Mouse (Mus musculus): ENCODE measurements around the gene Isl2.

DNA sequence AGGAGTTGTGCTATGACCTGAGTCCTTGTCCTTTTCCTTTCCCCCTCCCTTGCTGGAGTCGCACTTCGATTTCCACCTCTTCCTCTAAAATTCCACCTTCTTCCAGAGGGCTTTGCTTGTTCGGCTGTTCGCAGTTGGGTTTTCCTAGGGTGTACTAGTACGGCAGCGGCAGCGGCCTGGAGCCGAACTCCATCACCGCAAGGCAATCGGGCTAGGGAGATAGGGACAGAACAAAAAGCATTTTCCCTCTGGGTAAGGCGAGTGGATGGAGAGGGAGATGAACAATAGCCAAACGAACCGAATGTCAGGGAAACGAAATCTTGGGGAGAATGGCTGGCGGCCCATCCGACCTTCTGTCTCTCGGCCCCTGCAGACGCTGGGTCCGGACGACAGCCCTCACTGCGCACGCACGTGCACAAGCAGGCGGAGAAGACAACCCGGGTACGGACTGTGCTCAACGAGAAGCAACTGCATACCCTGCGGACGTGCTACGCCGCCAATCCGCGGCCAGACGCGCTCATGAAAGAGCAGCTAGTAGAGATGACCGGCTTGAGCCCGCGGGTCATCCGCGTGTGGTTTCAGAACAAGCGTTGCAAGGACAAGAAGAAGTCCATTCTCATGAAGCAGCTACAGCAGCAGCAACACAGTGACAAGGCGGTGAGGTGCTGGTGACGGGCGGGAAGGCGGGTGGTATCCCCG is 5.4 kb downstream of the Isl2 start:
- TF ChIP-seq CTCF (IDR thresholded peaks at IDR 0.05; ENCODE audit: low read depth, low read length) (no peak), GATA1 (IDR thresholded peaks at IDR 0.05; ENCODE audit: borderline replicate concordance, low read length) (no peak), GATA2 (IDR thresholded peaks at IDR 0.05; ENCODE audit: borderline replicate concordance, low read depth, low read length) (no peak)
